Mouse (Mus musculus): ENCODE measurements at regions not wholly inside any gene's neighbourhood (a gene's known extent, or its start where the extent isn't known, plus 50 kb on each side); places are given as distances from the start of the nearest gene placed in this dataset.

DNA sequence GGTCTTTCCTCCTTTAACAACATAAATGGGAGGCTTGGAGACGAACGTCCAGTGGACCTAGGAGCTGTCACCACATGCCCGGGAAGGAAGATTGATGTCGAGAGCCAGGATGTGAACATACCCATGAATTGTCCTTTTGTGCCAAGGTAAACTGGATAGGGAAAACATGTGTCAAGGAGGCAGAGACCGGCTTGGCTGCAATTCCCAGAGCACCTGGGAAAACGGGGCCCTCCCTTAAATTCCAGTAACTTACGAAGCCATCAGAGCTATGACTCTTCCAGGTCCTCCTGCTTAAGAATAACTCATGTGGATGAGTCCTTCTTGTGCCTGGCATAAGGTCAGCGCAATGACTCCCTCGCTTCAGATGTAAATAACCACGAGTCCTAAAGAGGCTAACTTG, 112.2 kb upstream of the Zfp703 start:
- dilution Hi-C loops (cut with MboI; ENCODE audit: extremely low pct_ligation_motif_present, extremely low pct_unique_long_range_greater_than_20kb, low sequenced_read_pairs) (no loop called here), in situ Hi-C loops (cut with MboI; ENCODE audit: low pct_ligation_motif_present, low pct_unique_long_range_greater_than_20kb, low sequenced_read_pairs) (no loop called here)
- no peak overlapping the region for H3K4me2 ChIP-seq (ENCODE audit: insufficient read depth, low read depth, poor library complexity, severe bottlenecking)

DNA sequence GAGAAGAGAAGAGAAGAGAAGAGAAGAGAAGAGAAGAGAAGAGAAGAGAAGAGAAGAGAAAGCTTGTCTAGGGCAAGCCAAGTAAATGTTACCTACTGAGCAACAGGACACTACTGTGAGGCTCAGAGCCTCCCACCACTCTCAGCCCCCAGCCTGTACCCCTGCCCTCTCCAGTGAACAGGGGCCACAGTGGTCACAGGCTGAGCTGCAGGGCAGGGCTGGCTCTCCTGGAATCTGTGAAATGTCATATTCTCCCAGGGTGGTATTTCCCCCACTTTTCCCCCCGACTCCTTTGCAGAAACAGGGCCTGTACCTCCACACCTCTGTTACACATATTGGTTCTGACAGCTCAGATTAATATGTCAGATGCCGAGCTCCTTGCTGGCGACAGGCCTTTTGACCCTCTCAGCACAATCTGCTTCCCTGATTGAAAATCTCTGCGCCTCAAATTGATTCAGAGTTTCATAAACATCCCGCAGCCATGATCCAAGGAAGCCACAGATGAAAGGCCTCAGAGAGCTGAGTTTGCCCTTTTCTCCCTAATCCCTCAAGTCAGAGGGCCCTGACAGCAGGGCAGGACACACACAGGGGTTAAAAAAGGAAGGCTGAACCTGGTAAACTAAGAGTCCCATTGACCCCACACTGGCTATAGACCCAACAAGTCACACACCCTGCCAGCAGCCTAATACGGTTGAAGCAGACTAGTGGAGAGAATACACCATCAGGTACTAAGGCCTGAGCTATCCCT, 108.8 kb upstream of the Zfp703 start:
- Histone ChIP-seq H3K4me3 (replicated peaks in 1 of 3; ENCODE audit: low read depth in 2 of 3, low read length in 2 of 3, poor library complexity in 1 of 3) (no peak overlapping the region), H3K27me3 (replicated peaks) (no peaks in the 10 kb centered on the region), H3K4me2 (ENCODE audit: insufficient read depth, low read depth, poor library complexity, severe bottlenecking) (no peak overlapping the region), H3K9ac (ENCODE audit: insufficient read depth, low read depth) (no peak overlapping the region), H3K79me2 (replicated peaks; ENCODE audit: control insufficient read depth, extremely low read depth, insufficient read depth, poor library complexity, severe bottlenecking) (no peaks in the 10 kb centered on the region), H3K27ac (ENCODE audit: insufficient read depth, low read depth) (no peak overlapping the region), H3K9me3 (replicated peaks; ENCODE audit: low read length) (peaks cover 26% of the 10 kb centered on the region), H3K36me3 (replicated peaks in 1 of 2; ENCODE audit: control insufficient read depth in 1 of 2, insufficient read depth in 1 of 2, low read length in 1 of 2) (no peaks in the 10 kb centered on the region), H3K4me1 (ENCODE audit: control insufficient read depth in 1 of 2, insufficient read depth in 2 of 2) (peaks cover 9 to 13% of the 10 kb centered on the region in 2 experiments)
- dilution Hi-C loops (cut with MboI; ENCODE audit: extremely low pct_ligation_motif_present, extremely low pct_unique_long_range_greater_than_20kb, low sequenced_read_pairs) (no loop called here), in situ Hi-C loops (cut with MboI; ENCODE audit: low pct_ligation_motif_present, low pct_unique_long_range_greater_than_20kb, low sequenced_read_pairs) (no loop called here)
- DNase-seq (ENCODE audit: extremely low read depth) = no peak
- TF ChIP-seq NRF1 (IDR thresholded peaks at IDR 0.05; ENCODE audit: low read depth, low read length) (no peak), KAT2A (IDR thresholded peaks at IDR 0.05; ENCODE audit: insufficient replicate concordance, low read length) (no peak), SMC3 (IDR thresholded peaks at IDR 0.05; ENCODE audit: low read depth, low read length) (no peak), MAX (IDR thresholded peaks at IDR 0.05; ENCODE audit: low read length) (no peak), PAX5 (IDR thresholded peaks at IDR 0.05; ENCODE audit: low read length) (no peak), SIN3A (IDR thresholded peaks at IDR 0.05; ENCODE audit: low read length) (no peak), RCOR1 (conservative IDR thresholded peaks at IDR 0.05; ENCODE audit: low read depth, low read length) (no peak), ETS1 (conservative IDR thresholded peaks at IDR 0.05; ENCODE audit: low read depth, low read length) (no peak), USF2 (conservative IDR thresholded peaks at IDR 0.05; ENCODE audit: low read depth, low read length) (no peak), TCF12 (IDR thresholded peaks at IDR 0.05; ENCODE audit: low read depth, low read length) (no peak), HCFC1 (IDR thresholded peaks at IDR 0.05; ENCODE audit: low read depth, low read length) (no peak), EP300 (IDR thresholded peaks at IDR 0.05; ENCODE audit: low read length) (no peak), RAD21 (IDR thresholded peaks at IDR 0.05; ENCODE audit: low read depth, low read length) (no peak), ZKSCAN1 (IDR thresholded peaks at IDR 0.05; ENCODE audit: borderline replicate concordance, low read depth, low read length) (no peak)

More for the DNA sequence above, 112.2 kb upstream of the Zfp703 start:
- Histone ChIP-seq H3K4me1 (ENCODE audit: control insufficient read depth in 1 of 2, insufficient read depth in 2 of 2) (no peaks in the 10 kb centered on the region), H3K9ac (ENCODE audit: insufficient read depth, low read depth) (no peak overlapping the region), H3K27ac (ENCODE audit: insufficient read depth, low read depth) (no peak overlapping the region), H3K36me3 (replicated peaks in 1 of 2; ENCODE audit: control insufficient read depth in 1 of 2, insufficient read depth in 1 of 2, low read length in 1 of 2) (no peaks in the 10 kb centered on the region), H3K9me3 (replicated peaks; ENCODE audit: low read length) (peaks cover 7% of the 10 kb centered on the region), H3K27me3 (replicated peaks) (no peaks in the 10 kb centered on the region), H3K4me3 (replicated peaks in 1 of 3; ENCODE audit: low read depth in 2 of 3, low read length in 2 of 3, poor library complexity in 1 of 3) (no peak overlapping the region), H3K79me2 (replicated peaks; ENCODE audit: control insufficient read depth, extremely low read depth, insufficient read depth, poor library complexity, severe bottlenecking) (no peaks in the 10 kb centered on the region)
- TF ChIP-seq NELFE (IDR thresholded peaks at IDR 0.05; ENCODE audit: low read depth, low read length) = no peak
- TF ChIP-seq BHLHE40 (IDR thresholded peaks at IDR 0.05; ENCODE audit: low read depth, low read length) = no peak
- no peak for TF ChIP-seq GABPA (IDR thresholded peaks at IDR 0.05; ENCODE audit: insufficient replicate concordance, low read depth, low read length)
- TF ChIP-seq MAFK (IDR thresholded peaks at IDR 0.05; ENCODE audit: insufficient replicate concordance, low read length) = no peak
- no peak for TF ChIP-seq MAZ (IDR thresholded peaks at IDR 0.05; ENCODE audit: low read depth, low read length)
- no peak for TF ChIP-seq CTCF (conservative IDR thresholded peaks at IDR 0.05 in 1 of 2, IDR thresholded peaks at IDR 0.05 in 1 of 2; ENCODE audit: low read depth in 2 of 2, low read length in 2 of 2)
- no peak for TF ChIP-seq SIN3A (IDR thresholded peaks at IDR 0.05; ENCODE audit: low read length)
- no peak for TF ChIP-seq SMC3 (IDR thresholded peaks at IDR 0.05; ENCODE audit: low read depth, low read length)
- TF ChIP-seq RAD21 (IDR thresholded peaks at IDR 0.05; ENCODE audit: low read depth, low read length) = no peak
- TF ChIP-seq ZMIZ1 (IDR thresholded peaks at IDR 0.05; ENCODE audit: low read depth, low read length) = no peak
- DNase-seq (ENCODE audit: extremely low read depth) = no peak
